Mouse (Mus musculus): Measurements from ENCODE around the gene Hoxa5.
A peak's percentile ranks its signal among the peaks of the same experiment; 100 is the strongest.

Hoxa5 gene

DNA sequence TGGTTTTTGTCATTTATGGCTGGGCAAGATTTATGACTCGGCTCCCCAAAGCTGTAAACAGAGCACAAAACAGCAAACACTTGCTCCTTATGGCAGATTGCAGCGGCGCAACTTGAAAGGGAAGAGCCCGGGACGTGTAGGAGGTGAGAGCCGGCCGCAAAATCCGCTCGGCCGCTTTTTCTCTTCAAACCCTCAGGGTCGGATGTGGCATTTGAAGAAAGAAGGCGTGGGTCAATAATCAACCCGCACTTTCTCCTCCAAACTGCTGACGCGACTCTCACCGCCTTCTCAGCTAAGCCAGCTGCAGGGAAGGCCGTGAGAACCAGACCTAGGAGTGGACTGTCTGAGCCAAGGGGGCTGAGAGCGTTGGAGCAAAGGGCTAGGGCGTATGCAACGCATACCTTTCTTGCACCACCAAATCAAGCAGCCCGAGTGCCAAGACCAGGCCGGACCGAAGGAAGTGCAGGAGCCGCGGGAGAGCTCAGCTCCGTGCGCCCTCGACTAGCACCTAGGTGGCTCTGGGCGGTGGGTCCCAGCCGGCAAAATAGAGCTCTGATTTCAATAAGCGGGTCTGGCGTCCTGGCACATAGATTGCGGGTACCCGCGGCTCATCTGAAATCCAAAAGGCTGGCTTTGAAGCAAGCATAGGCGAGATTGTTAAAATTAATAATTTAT is 27.2 kb downstream of the Hoxa5 start, which contains the start of gene 5730596B20Rik:
TSS of gene 5730596B20Rik (plus strand) at position 438 of the 675 bp plus-strand sequence.
- no peak for DNase-seq (ENCODE audit: low spot score)

DNA sequence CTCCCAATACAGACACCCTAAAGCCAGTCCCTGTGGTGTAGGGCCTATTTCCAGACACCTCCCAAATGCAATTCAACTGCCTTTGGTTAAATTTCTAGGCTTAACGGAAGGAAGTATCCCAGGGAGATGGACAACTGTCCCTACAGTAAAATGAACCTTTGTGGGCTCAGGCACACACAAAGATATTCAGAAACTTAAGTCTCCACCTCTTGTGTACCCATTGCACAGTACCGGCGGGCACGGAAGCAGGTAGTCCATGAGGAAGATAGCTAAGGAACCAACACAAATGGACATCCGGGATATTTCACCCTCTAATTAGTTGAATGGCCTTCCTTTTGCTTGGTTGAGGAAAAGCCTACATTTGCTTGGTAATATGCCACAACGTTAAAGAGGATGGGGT is 28.0 kb downstream of the Hoxa5 start:
- DNase-seq (ENCODE audit: low spot score) = no peak

DNA sequence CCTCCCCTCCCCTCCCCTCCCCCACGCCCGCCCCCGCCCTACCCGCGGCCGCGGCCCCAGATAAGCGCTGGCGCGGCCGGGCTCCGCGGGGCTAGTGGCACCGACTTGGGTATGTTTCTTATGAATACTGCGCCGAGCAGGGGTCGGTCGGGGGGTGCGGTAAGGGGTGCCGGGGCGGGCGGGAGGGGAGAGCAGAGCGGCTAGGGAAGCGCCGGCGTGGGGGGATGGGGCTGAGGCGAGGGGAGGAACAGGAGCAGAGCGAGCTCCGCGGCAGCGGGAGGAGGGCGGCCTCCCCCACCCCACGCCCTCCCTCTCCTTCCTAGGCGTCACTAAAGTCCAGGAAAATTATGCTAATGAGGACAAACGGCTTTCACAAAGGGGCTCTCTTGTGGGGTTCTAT is 28.5 kb downstream of the Hoxa5 start:
- no peak for DNase-seq (ENCODE audit: low spot score)

DNA sequence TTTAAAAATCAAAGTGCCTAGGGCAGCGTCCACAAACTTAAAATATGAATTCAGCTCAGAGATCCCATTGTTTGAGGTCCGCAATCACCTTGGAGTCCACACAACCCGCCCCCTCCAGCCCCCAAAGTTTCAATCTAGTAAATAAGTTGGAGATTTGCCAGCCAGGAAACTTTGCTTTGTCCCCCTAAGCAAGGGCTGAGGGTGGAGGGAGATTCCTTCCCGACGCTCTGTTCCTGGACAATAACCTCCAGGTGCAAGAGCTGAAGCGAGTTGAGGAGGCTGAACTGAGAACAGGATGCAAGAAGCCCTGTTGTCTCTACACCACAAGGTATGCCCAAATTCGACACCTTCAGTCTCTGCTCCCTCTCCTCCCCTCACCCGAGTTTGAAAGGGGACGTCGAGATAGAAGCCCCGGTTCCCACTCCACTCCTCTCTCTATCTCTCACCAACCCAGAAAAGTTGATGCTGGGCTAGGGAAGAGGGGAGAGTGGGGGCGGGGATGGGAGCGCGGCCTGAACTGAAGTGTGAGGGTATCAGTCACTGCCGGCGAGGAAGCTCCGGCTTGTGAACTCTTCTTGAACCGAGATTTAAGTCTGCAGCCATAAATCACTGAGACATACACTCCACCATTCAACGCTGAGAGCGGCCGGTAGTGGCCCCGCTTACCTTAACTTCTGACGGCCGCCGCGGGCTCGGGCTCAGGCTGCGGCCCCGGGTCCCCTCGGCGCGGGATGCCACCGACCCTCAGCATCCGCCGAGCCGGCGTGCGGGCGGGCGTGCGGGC is 29.2 kb downstream of the Hoxa5 start:
- DNase-seq (ENCODE audit: low spot score) = no peak

DNA sequence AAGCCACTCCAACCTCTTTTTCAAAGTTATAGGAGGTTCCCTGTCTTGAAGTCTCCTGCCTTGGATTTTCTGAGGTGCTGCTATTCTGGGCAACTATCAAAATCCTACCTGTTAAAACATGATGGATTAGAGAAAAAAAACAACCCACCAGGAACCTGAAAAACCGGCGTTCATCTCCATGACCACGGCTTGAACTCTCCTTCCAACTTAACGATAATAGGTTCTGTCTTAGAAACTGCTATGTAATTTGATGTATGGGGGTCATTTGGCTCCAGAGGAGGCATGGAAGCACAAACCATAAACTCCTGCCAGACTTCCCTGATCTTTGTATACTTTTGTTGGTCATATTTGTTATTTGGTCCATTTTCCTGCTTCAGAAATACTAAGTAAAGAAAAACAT is 30.7 kb downstream of the Hoxa5 start:
- DNase-seq (ENCODE audit: low spot score) = no peak

DNA sequence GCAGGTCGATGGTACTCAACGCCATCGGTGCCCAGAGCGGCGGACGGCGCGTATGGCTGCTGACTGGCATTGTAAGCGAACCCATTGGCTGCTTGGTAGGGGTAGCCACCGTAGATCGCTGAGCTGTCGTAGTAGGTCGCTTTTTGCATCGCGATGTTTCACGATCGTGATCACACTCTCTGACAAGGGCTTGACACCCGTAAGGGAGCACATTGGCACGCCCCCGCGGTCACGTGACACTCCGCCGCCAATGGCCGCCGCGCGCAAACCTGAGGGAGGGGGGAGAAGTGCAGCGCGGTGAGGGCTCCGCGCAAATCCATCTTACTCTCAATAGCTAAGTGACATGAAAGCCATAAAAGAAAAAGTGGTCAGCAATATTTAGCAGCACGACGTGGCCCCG is 31.9 kb downstream of the Hoxa5 start:
- peak; percentile 83 for DNase-seq (ENCODE audit: low spot score)

DNA sequence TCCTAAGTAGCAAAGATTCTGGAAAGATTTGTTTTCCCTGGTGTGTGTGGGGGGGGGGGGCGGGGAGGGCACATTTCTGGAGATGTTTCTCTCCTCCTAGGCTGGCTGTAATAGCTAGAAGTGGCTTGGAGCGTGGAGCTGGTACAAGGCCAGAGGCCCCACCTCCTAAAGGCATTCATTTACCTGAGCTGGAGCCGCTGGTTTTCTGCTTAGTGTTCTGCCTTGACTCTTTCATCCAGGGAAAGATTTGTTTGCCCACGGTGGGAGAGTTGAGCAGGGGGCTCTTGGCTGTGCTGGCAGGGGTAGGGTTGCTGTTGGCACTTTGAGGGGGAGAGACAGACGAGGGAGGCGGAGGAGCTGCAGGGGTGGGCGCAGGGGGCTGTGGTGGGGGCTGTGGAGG is 32.4 kb downstream of the Hoxa5 start:
- DNase-seq (ENCODE audit: low spot score) = no peak

DNA sequence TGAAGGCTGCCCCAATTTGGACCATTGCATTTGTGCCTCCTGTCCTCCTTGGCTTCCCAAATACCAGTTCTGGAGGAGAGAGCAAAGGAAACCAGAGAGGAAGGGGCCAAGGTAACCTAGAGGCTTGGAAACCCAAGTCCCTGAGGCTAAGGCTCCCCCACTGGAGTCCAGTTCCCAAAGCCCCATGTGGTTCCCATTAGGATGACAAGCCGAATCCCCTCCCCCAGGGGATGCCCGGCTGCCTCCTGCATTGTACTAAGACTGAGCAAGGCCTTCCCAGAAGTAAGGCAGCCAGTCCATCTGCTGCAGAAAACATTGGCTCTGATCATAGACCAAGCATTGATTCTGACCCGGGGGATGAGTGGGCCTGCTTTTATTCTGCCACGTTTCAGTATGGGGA is 33.1 kb downstream of the Hoxa5 start:
- DNase-seq (ENCODE audit: low spot score) = no peak

DNA sequence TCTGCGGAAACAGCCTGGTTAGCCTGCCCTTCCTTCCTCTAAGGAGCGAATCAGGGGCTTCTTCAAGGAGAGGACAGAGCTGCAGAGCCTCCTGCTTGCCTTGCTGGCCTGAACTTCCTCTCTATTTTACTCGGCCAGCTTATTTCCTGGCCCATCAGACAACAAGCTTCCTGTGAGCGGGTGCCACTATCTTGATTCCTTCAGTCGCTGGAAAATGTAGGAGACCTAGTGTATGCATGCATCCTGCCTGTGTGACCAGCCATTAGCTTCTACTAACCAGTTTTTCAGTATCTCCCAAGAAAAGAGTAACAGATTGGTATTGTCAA is 33.5 kb downstream of the Hoxa5 start:
- no peak for DNase-seq (ENCODE audit: low spot score)

DNA sequence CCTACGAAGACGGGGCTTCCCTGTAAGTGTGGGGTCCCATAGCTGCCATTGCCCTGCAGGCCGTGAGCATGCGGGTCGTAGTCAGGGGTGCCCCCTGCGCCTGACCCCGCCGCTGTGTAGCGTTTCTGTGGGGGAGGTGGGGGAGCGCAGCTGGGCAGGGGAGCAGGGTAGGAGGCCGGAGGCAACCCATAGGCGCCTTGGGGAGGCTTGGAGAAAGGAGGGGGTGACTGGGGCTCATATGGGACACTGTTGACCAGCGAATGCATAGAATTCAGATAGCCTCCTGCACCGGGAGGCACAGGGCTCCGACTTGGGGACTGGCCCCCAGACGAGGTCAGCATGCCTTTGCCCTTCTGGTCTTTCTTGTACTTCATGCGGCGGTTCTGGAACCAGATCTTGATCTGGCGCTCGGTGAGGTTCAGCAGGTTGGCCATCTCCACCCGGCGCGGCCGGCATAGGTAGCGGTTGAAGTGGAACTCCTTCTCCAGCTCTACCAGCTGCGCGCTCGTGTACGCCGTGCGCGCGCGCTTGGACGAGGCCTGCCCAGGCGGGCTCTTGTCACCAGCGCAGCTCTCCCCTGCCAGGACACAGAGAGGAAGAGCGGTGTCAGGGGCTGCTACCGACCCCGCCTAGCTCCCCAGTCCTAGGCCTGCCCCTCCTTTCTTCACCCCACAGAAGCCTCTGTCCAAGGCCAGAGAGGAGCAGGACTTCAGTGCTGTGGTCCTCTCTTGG is 34.1 kb downstream of the Hoxa5 start:
- DNase-seq (ENCODE audit: low spot score) = no peak

DNA sequence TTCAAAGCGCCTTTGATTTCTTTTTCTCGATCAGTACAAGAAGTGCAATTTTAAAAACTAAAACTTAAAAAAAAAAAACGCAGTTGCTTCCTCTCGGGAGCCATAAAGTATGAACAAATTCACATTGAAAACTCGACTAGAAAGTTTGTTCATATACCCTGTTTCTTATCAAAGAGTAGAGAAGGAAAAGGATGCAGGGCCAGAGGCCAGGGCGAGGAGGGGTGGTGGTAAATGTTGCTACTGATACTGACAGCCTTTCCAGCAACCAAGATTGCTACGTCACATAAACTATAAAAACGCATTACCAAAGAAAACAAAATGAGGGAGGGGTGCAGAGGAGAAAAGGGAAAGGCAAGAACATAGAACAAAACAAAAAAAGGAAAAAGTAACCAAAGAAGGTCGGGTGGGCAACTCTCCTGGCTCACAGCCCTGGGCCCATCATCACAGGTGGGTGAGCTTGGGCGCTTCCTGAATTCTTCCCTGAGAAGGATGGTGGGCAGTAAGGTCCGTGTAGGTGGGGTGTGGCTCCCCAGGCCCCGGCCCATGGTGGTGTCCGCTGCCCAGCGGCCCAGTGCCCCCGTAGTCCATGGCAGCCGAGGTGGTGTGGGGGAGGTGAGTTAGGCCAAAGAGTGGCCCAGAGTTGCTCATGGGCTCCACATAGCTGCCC is 34.8 kb downstream of the Hoxa5 start:
- no peak for DNase-seq (ENCODE audit: low spot score)

DNA sequence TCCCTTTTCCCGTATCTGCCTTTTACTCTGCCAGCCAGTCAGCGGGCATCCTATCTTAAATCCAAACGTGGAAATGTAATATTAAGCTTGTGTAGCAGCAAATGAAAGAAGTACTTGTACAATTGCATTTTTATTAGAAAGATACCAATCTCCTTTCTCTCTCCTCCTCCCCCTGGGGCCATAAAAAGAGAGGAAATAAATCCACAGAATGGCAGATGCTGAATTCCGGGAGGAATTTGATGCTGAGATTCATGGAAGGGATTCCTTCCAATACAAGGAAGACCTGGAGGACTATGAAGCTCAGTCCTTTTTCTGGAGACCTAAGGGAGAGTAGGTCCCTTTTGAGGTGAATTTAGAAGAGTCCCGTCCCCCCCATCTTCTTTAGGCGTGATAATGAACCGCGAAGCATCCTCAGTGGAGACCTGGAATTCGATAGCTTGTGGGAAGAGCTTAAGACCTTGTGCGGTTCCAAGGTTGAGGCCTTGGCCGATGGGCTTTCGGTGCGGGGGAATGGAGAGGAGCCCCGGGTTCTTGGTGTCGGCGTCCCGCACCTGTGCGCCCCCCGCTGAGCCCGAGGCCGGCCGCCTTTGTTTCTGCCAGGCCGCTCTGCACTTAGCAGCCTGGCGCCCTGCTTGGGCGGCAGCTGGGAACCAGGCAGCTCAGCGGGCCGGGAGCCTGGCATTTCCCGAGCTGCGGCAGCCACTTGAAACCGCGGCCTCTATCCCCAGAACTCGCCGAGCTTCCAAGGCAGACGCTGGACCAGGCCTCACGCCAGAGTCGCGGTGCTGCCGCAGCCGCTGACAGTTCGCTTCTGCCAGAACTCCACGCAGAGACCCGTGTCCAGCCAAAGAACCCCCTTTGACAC is 36.0 kb downstream of the Hoxa5 start:
- no peak for DNase-seq (ENCODE audit: low spot score)

DNA sequence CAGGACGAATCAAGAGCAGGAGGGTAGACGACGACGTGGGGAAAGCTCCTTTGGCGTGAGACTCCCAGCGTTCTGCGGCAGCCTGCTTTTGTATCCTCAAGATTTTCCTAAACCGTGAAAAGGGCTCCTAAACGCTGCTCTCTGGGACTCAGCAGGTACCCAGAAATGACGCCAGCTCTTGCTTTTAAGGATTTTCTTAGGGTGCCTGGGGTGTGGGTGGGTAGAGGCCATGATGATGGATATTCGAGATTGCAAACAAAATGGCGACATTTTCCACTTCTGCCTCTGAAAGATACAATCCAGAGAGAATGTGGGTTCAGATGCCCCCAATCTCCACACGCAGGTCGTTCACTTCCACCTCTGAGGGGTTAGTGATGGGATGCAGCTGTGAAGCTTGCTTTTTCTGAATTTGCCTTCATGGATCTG is 36.6 kb downstream of the Hoxa5 start:
- DNase-seq (ENCODE audit: low spot score) = no peak

DNA sequence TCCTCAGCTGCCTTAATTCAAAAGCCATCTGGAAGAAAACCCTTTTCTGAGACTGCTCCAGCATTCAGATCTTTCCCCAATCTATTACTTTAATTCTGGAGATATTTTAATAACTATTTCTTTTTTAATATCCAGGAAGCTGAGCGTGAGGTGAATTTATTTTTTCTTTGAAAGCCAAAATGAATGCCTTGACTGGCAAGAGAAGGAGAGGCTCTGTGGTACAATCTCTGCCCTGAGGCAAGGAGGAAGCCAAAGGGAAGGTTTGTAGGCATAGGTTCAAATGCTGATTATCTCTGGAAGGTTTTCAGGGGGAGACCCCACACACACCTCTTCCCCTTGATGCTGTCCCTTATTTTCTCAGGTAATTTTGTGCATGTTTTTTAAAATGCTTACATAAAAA is 37.2 kb downstream of the Hoxa5 start:
- no peak for DNase-seq (ENCODE audit: low spot score)

DNA sequence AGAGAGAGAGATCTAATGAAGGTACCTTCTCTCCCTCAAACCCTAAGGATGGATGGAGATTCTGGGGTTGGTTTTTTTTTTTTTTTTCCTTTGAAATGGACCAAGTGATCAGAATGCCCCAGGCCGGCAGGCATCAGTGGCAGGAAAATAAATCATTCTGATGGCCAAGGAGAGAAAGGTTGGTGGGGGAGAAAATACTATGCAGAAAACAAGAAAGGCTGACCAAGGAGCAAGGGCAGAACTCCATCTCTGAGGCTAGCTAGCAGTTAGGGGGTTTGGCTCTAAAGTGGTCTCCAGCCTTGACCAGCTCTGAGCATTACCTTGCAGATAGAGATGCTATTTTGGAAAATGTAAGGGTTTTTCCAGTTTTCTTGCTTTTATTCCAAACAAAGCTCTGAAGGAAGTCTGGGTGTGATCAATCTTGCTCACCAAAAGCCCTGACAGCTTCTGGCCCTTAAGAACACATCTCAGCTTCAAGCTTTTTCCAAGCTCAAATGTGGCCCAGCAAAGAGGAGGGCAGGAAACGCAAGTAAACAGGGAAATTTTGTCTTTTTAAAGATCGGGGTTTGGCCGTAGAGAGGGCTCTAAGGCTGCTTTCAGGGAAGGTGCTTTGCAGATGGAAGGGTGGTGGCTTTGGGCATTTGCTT is 37.8 kb downstream of the Hoxa5 start:
- no peak for DNase-seq (ENCODE audit: low spot score)

DNA sequence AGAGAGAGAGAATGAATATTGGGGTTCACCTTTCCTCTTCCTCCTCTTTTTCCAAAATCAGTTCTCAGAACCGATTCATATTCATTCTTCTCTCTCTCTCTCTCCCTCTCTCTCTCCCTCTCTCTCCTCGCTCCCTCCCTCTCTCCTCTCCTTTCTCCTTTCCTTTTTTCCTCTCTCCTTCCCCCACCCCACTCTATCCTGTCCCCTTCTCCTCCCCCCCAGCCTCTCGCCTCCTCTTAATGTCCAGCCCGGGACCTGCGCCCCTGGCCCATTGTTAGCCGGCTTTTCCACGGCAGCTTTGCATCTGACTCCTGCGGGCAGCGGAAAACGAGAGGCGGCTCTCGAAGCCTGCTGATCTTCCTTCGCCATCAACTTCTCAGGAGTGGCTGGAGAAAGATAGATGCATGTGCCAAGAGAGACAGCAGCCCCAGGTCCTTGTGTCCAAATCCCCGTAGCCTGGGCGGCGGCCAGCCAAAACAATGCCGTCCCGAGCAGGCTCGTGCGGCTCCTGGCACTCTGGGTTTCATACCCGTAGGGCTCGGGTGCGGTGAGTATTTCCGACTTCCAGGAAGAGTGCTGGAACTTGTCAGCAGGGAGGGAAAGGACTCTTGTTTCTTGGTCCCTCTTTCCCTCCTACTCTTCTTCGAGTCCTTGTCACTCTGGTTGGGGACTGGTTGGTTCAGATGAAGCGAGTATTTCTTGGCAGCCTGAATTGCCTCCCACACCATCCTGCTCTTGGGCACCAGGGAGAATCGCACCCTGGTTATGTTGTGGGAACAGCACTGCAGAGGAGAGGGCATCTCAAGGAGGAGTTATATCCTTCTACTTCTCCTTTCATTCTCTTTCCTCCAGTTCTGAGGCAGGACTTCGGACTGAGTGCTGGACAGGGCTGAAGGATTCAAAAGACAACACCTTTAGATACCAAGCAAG is 38.7 kb downstream of the Hoxa5 start:
- no peak for DNase-seq (ENCODE audit: low spot score)

DNA sequence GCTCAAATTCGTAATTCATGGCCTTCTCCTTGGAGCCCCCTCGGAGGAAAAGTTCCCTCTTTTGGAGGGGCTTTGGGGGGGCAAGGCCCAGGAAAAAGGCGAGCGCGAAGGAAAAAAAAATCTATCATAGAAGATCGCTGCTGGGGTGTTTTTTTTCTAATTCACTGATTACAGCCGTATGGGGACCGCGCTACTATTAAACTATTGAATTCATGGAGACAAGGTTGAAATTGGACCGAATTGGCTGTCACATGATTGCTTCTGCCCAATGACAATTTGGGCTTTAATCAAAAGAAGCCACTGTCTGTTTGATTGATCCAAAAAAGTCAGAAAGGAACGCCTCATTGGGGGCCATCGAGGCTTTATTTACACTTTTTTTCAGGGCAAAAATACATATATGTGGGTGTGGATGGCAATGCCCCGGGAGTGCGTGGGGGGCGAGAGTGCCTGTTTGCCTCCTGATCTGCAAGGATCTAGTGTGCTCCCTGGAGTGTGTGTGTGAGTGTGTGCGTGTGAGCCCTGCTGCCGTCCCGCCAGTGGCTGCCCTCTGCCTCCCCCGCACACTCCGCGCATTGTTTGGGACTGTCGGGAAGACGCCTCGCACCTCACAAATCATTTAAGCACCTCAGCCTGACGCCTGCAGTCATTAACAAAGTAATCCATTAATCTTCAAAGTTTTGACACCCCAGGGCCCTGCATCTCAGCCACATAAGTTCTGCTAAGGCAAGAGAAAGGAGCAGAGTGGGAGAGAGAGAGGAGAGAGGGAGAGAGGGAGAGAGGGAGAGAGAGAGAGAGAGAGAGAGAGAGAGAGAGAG is 39.6 kb downstream of the Hoxa5 start, which contains the start of gene Hoxa2:
TSS of gene Hoxa2 (minus strand) at position 206 of the 815 bp plus-strand sequence.
- DNase-seq (ENCODE audit: low spot score) = no peak

DNA sequence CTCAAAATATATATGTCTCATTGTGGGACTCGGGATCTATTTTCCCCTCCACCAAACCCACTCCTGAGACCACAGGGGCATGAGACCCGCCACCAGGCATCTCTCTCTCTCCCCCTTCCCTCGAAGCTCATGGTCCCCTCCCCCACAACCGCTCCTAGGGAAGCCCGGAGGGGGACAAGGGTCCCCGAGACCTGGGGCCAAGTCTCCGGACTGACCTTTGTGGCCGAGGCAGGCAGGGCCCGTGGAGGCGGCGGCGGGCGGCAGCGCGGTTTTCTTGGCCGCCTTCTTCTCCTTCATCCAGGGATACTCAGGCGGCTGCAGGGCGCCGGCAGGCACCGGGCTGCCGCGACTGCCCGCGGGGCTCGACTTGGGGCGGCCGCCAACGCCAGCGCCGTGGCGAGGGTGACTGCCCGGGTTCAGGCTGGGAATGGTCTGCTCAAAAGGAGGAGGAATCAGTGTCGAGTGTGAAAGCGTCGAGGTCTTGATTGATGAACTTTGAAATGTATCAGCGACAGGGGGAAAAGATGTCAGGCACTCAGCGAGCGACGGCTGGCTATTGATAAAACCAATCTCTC is 40.2 kb downstream of the Hoxa5 start:
- DNase-seq (ENCODE audit: low spot score) = no peak

All from testis, postnatal 14 days (tissue).